Mouse (Mus musculus) CH12.LX (cell line): ENCODE measurements around the gene Cdc42bpa. TPM values are rescaled to one million over a fixed set of nuclear protein-coding genes. Genes with fewer than 3 reads are reported as not detected.

Experiments
- DNase-seq: peaks from one replicate; pipeline ENCODE4 v3.0.0-alpha.2; 2013; ENCODE audit errors: extremely low read depth
- H3K27ac ChIP-seq: 2 replicates; pipeline ENCODE4 v1.5.1; 2012; ENCODE audit warnings: low read depth, mild to moderate bottlenecking, control low read depth, moderate library complexity; ENCODE audit not compliant: insufficient read depth
- H3K27me3 ChIP-seq: replicated peaks from 2 replicates; pipeline ENCODE3; 2012; ENCODE audit warnings: inconsistent platforms
- H3K36me3 ChIP-seq, 2 experiments: replicated peaks in 1 of 2; 2 replicates each; pipeline versions ENCODE3 to v1.6.1; 2012; ENCODE audit warnings: inconsistent platforms in 1 of 2, low read length in 1 of 2, mild to moderate bottlenecking in 1 of 2, mixed read lengths in 1 of 2, moderate library complexity in 1 of 2; ENCODE audit not compliant: control insufficient read depth in 1 of 2, insufficient read depth in 1 of 2
- H3K4me1 ChIP-seq, 2 experiments: 2 replicates each; pipeline ENCODE4 v1.6.1; 2012; ENCODE audit warnings: inconsistent platforms in 1 of 2, moderate library complexity in 1 of 2; ENCODE audit not compliant: insufficient read depth in 2 of 2, control insufficient read depth in 1 of 2
- H3K4me2 ChIP-seq: 2 replicates; pipeline ENCODE4 v1.6.1; 2012; ENCODE audit warnings: low read depth, mild to moderate bottlenecking, control low read depth; ENCODE audit not compliant: poor library complexity, insufficient read depth, severe bottlenecking
- H3K4me3 ChIP-seq, 3 experiments: fragments of 150-350 bp in 1 of 3; sonication (generic) in 1 of 3; replicated peaks in 1 of 3; 2 replicates each; pipeline versions ENCODE3 to v1.5.1; 2011 to 2012; ENCODE audit warnings: low read depth in 2 of 3, low read length in 2 of 3, mild to moderate bottlenecking in 2 of 3, moderate library complexity in 2 of 3, control low read depth in 1 of 3, improper control_type of control experiment in 1 of 3, inconsistent platforms in 1 of 3, mixed read lengths in 1 of 3; ENCODE audit not compliant: poor library complexity in 1 of 3
- H3K79me2 ChIP-seq: replicated peaks from 2 replicates; pipeline ENCODE4 v1.6.1; 2012; ENCODE audit warnings: mild to moderate bottlenecking, moderate library complexity; ENCODE audit not compliant: control insufficient read depth, poor library complexity, insufficient read depth, severe bottlenecking; ENCODE audit errors: extremely low read depth
- H3K9ac ChIP-seq: 2 replicates; pipeline ENCODE4 v1.6.1; 2012; ENCODE audit warnings: low read depth, mild to moderate bottlenecking, control low read depth, moderate library complexity; ENCODE audit not compliant: insufficient read depth
- H3K9me3 ChIP-seq: replicated peaks from 2 replicates; pipeline ENCODE3; 2012; ENCODE audit warnings: low read length, inconsistent platforms, mixed read lengths
- BHLHE40 ChIP-seq: IDR thresholded peaks from 2 replicates; pipeline ENCODE4 v1.6.1; 2011; ENCODE audit warnings: mild to moderate bottlenecking, low read depth, low read length, improper control_type of control experiment
- CHD1 ChIP-seq: IDR thresholded peaks from 2 replicates; pipeline ENCODE4 v1.6.1; 2012; ENCODE audit warnings: low read depth, low read length, improper control_type of control experiment, inconsistent platforms
- CTCF ChIP-seq, 2 experiments: IDR thresholded peaks in 1 of 2; conservative IDR thresholded peaks in 1 of 2; 2 replicates each; pipeline ENCODE4 v1.5.1; 2011 to 2012; ENCODE audit warnings: low read depth in 2 of 2, low read length in 2 of 2, improper control_type of control experiment in 1 of 2, inconsistent platforms in 1 of 2, mild to moderate bottlenecking in 1 of 2, moderate library complexity in 1 of 2
- E2F4 ChIP-seq: IDR thresholded peaks from 2 replicates; pipeline ENCODE4 v1.6.1; 2011; ENCODE audit warnings: low read depth, low read length, improper control_type of control experiment; ENCODE audit not compliant: insufficient replicate concordance
- ELF1 ChIP-seq: IDR thresholded peaks from 2 replicates; pipeline ENCODE4 v1.6.1; 2014; ENCODE audit warnings: low read depth, mild to moderate bottlenecking, inconsistent platforms, low read length, improper control_type of control experiment
- EP300 ChIP-seq: IDR thresholded peaks from 2 replicates; pipeline ENCODE4 v1.6.1; 2011; ENCODE audit warnings: low read length, improper control_type of control experiment
- GABPA ChIP-seq: IDR thresholded peaks from 2 replicates; pipeline ENCODE4 v1.6.1; 2012; ENCODE audit warnings: low read depth, low read length, improper control_type of control experiment, inconsistent platforms; ENCODE audit not compliant: insufficient replicate concordance
- JUN ChIP-seq: IDR thresholded peaks from 2 replicates; pipeline ENCODE4 v1.6.1; 2011; ENCODE audit warnings: low read depth, mild to moderate bottlenecking, low read length, improper control_type of control experiment, moderate library complexity; ENCODE audit not compliant: insufficient read depth
- MAX ChIP-seq: IDR thresholded peaks from 2 replicates; pipeline ENCODE4 v1.6.1; 2011; ENCODE audit warnings: low read length, improper control_type of control experiment
- NRF1 ChIP-seq: IDR thresholded peaks from 2 replicates; pipeline ENCODE4 v1.6.1; 2014; ENCODE audit warnings: low read depth, mild to moderate bottlenecking, inconsistent platforms, low read length, improper control_type of control experiment, moderate library complexity
- POLR2AphosphoS2 ChIP-seq: IDR thresholded peaks from 2 replicates; pipeline ENCODE4 v1.6.1; 2011; ENCODE audit warnings: low read depth, low read length, improper control_type of control experiment
- RCOR1 ChIP-seq: conservative IDR thresholded peaks from 2 replicates; pipeline ENCODE4 v1.6.1; 2012; ENCODE audit warnings: low read depth, mild to moderate bottlenecking, inconsistent platforms, low read length, improper control_type of control experiment
- SMC3 ChIP-seq: IDR thresholded peaks from 2 replicates; pipeline ENCODE4 v1.6.1; 2011; ENCODE audit warnings: low read depth, low read length, improper control_type of control experiment
- TBP ChIP-seq: conservative IDR thresholded peaks from 2 replicates; pipeline ENCODE4 v1.6.1; 2011; ENCODE audit warnings: low read depth, low read length, improper control_type of control experiment
- TCF12 ChIP-seq: IDR thresholded peaks from 2 replicates; pipeline ENCODE4 v1.6.1; 2014; ENCODE audit warnings: low read depth, mild to moderate bottlenecking, inconsistent platforms, low read length, improper control_type of control experiment
- USF2 ChIP-seq: conservative IDR thresholded peaks from 2 replicates; pipeline ENCODE4 v1.6.1; 2011; ENCODE audit warnings: low read depth, low read length, improper control_type of control experiment
- ZKSCAN1 ChIP-seq: IDR thresholded peaks from 2 replicates; pipeline ENCODE4 v1.6.1; 2012; ENCODE audit warnings: low read depth, inconsistent platforms, low read length, improper control_type of control experiment, borderline replicate concordance
- dilution Hi-C: fragments of 300-500 bp; cut with MboI; formaldehyde crosslinking; loops from 2 replicates; pipeline ENCODE4 v1.14.3; 2020; ENCODE audit warnings: low sequenced_read_pairs; ENCODE audit not compliant: extremely low pct_unique_long_range_greater_than_20kb, extremely low pct_ligation_motif_present
- in situ Hi-C: fragments of 300-500 bp; cut with MboI; formaldehyde crosslinking; loops from 3 replicates; pipeline ENCODE4 v1.14.3; 2019; ENCODE audit warnings: low sequenced_read_pairs, low pct_ligation_motif_present, low pct_unique_long_range_greater_than_20kb, mixed read lengths
- polyA plus RNA-seq: library from polyadenylated mRNA; unstranded; fragments of >175 nt; gene quantifications from 2 replicates; pipeline ENCODE4 v1.2.1, GENCODE M21; 2012; ENCODE audit warnings: low read depth; ENCODE audit not compliant: insufficient read length
- total RNA-seq, 2 experiments: library from RNA; depleted of rRNA; stranded (reverse); fragments of 300-350 nt in 1 of 2; fragments of >200 nt in 1 of 2; gene quantifications; 2 replicates each; pipeline ENCODE4 v1.2.3; 2012 to 2014

Gene Cdc42bpa
- total and polyA plus RNA-seq, 3 experiments: 5.3 to 9.0 (median 5.6) TPM

DNA sequence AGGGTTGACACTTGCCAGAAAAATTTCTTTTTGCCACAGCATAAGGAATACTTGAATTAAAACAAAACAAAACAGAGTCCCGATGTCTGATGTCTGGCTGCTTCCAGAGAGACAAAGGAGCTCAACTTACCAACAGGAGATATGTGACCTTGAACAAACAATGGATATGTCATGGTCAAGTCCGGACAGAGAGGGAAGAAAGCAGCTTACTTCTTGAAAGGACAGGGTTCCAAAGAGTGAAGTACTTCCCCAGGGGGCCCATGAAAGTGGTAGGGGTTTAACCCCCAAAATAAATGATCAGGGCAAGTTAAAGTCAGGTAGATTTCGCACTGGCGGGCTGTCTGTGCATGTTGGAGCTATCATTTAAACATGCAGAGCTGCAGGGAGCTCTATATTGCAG is 43.2 kb upstream of the Cdc42bpa start:
- Histone ChIP-seq H3K79me2 (no peaks in the 10 kb centered on the region), H3K4me3 (no peak overlapping the region), H3K9me3 (no peaks in the 10 kb centered on the region), H3K36me3 (no peaks in the 10 kb centered on the region), H3K27ac (no peak overlapping the region), H3K27me3 (no peaks in the 10 kb centered on the region), H3K4me1 (no peaks in the 10 kb centered on the region), H3K9ac (no peak overlapping the region), H3K4me2 (no peak overlapping the region)
- in situ Hi-C loops (no loop called here), dilution Hi-C loops (no loop called here)
- TF ChIP-seq JUN (no peak), ELF1 (no peak), TCF12 (no peak), MAX (no peak), SMC3 (no peak), GABPA (no peak), E2F4 (no peak), RCOR1 (no peak), POLR2AphosphoS2 (no peak), USF2 (no peak), TBP (no peak), ZKSCAN1 (no peak), EP300 (no peak)
- DNase-seq: no peak

DNA sequence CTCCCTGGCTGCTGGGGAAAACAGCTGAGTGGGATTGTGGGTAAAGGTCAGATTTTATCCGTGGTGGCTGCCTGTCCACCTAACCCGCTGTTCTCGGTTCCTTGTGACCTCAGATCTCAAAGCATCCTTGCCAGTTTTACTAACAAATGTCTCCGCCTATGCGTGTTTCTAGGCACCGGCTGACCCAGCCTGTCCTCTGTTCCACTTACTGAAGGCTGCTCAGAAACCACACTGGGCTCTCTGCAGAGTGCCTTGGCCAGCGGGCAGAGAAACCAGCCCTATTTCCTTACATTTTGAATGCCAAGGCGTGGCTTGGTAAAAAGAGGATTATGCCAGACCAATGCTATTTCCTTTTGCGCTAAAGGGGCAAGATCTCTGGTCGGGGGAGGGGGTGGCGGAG is 42.8 kb upstream of the Cdc42bpa start:
- H3K27ac ChIP-seq: no peak overlapping the region
- H3K4me1 ChIP-seq: no peaks in the 10 kb centered on the region
- H3K9me3 ChIP-seq: no peaks in the 10 kb centered on the region
- H3K4me2 ChIP-seq: no peak overlapping the region
- no peaks in the 10 kb centered on the region for H3K79me2 ChIP-seq
- H3K9ac ChIP-seq: no peak overlapping the region
- dilution Hi-C loops: no loop called here
- in situ Hi-C loops: no loop called here
- H3K4me3 ChIP-seq: no peak overlapping the region
- TF ChIP-seq NRF1: no peak
- no peak for TF ChIP-seq TCF12
- no peak for TF ChIP-seq BHLHE40
- TF ChIP-seq CTCF (conservative IDR thresholded peaks at IDR 0.05 in 1 of 2, IDR thresholded peaks at IDR 0.05 in 1 of 2; ENCODE audit: low read depth in 2 of 2, low read length in 2 of 2): no peak
- no peak for TF ChIP-seq CHD1
- no peak for TF ChIP-seq ELF1
- no peaks in the 10 kb centered on the region for H3K27me3 ChIP-seq
- H3K36me3 ChIP-seq: no peaks in the 10 kb centered on the region
- DNase-seq: no peak
